Mouse (Mus musculus) olfactory bulb, adult 2 months (tissue): ENCODE data around the gene Tcl1.

Experiments used
- CTCF ChIP-seq: fragments of 200-500 bp; IDR thresholded peaks from 2 replicates; pipeline ENCODE4 v1.5.1; 2012; ENCODE audit warnings: low read depth, mild to moderate bottlenecking, low read length, moderate library complexity; ENCODE audit not compliant: insufficient read depth
- POLR2A ChIP-seq: fragments of 200-500 bp; IDR thresholded peaks from 2 replicates; pipeline ENCODE4 v1.6.1; 2012; ENCODE audit warnings: mild to moderate bottlenecking, low read depth, low read length, moderate library complexity; ENCODE audit not compliant: insufficient read depth

DNA sequence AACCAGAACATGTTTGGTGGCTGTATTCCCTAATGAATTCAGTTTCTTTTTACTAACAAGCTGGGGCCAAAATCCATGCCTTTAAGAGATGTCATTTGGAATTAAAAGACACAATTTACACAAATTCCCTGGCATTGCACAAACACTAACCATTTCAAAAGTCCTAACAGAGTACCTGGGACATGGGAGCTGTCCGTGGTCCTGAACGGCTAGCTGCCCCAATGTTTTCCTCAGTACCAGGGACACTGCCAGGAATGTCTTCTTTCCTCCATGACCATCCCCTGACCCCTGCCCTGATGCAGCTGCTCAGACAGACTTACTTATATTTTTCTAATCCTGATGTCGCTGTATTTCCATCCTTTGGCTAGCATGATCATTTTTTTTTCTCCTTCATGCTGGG is 43.5 kb upstream of the Tcl1 start:
- no peak for TF ChIP-seq CTCF
- no peak for TF ChIP-seq POLR2A
